Mouse (Mus musculus): ENCODE measurements around the gene Cpm.

DNA sequence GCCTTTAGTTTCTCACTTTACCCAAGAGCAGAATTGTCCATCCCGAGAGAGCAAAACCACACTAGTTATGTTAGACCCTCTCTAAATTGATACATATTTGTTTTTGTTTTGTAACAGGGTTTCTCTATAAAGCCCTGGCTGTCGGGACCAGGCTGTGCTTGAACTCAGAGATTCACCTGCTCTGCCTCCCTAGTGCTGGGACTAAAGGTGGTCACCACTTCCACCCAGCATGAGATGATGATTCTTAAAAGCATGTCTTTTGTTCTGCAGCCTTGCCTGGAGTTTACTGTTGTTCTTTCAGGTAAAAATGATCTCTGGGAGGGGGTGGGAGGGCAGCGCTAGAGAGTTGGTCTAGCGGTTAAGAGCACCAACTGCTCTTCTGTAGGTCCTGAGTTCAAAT lies 97.0 kb downstream of the Cpm start:
- TF ChIP-seq ZC3H11A (IDR thresholded peaks at IDR 0.05; ENCODE audit: low read depth, low read length) (no peak), TBP (conservative IDR thresholded peaks at IDR 0.05; ENCODE audit: low read depth, low read length) (no peak), CTCF (conservative IDR thresholded peaks at IDR 0.05 in 1 of 2, IDR thresholded peaks at IDR 0.05 in 1 of 2; ENCODE audit: low read depth in 2 of 2, low read length in 2 of 2) (no peak), E2F4 (IDR thresholded peaks at IDR 0.05; ENCODE audit: insufficient replicate concordance, low read depth, low read length) (no peak), POLR2A (IDR thresholded peaks at IDR 0.05; ENCODE audit: low read depth, low read length) (no peak), USF2 (conservative IDR thresholded peaks at IDR 0.05; ENCODE audit: low read depth, low read length) (no peak), ZMIZ1 (IDR thresholded peaks at IDR 0.05; ENCODE audit: low read depth, low read length) (no peak), KAT2A (IDR thresholded peaks at IDR 0.05; ENCODE audit: insufficient replicate concordance, low read length) (no peak)
